Mouse (Mus musculus) limb, embryonic 14.5 days (tissue): ENCODE data around the gene Gucy2f. TPM values are rescaled to one million over a fixed set of nuclear protein-coding genes. Genes with fewer than 3 reads are reported as not detected.
"Not testable (repeated sequence)": the region's sequence is repeated elsewhere in the genome, so short reads cannot be mapped to it uniquely, and the experiment has no call there.

ENCODE experiments used
- ATAC-seq: fragments of 200-750 bp; cut with Nextera tagmentation; 2 replicates; pipeline ENCODE4 v1.8.0; 2017; ENCODE audit warnings: low read depth, moderate number of reproducible peaks, moderate TSS enrichment; ENCODE audit not compliant: low FRiP score
- DNase-seq: peaks from one replicate; pipeline ENCODE4 v3.0.0-alpha.2; 2015; ENCODE audit warnings: low spot score
- H3K27ac ChIP-seq: fragments of 300-500 bp; sonication (generic); replicated peaks from 2 replicates; pipeline ENCODE4 v1.5.1; 2014; ENCODE audit warnings: low read depth, mild to moderate bottlenecking, low read length, moderate library complexity, mixed read lengths
- H3K27me3 ChIP-seq: fragments of 300-500 bp; sonication (generic); 2 replicates; pipeline ENCODE4 v1.6.1; 2014; ENCODE audit warnings: low read length, mixed read lengths; ENCODE audit not compliant: control insufficient read depth, insufficient read depth
- H3K36me3 ChIP-seq: fragments of 300-500 bp; sonication (generic); 2 replicates; pipeline ENCODE4 v1.6.1; 2014; ENCODE audit warnings: mild to moderate bottlenecking, low read length, moderate library complexity, mixed read lengths; ENCODE audit not compliant: control insufficient read depth, insufficient read depth
- H3K4me1 ChIP-seq: fragments of 300-500 bp; sonication (generic); 2 replicates; pipeline ENCODE4 v1.6.1; 2014; ENCODE audit warnings: antibody characterized with exemption, low read length, mixed read lengths; ENCODE audit not compliant: control insufficient read depth, insufficient read depth
- H3K4me2 ChIP-seq: fragments of 300-500 bp; sonication (generic); replicated peaks from 2 replicates; pipeline ENCODE4 v1.6.1; 2014; ENCODE audit warnings: low read depth, mild to moderate bottlenecking, low read length, moderate library complexity; ENCODE audit not compliant: severe bottlenecking
- H3K4me3 ChIP-seq: fragments of 300-500 bp; sonication (generic); replicated peaks from 2 replicates; pipeline ENCODE4 v1.5.1; 2014; ENCODE audit warnings: low read length
- H3K9ac ChIP-seq: fragments of 300-500 bp; sonication (generic); 2 replicates; pipeline ENCODE4 v1.6.1; 2014; ENCODE audit warnings: mild to moderate bottlenecking, low read depth, low read length, moderate library complexity; ENCODE audit not compliant: severe bottlenecking
- H3K9me3 ChIP-seq: fragments of 300-500 bp; sonication (generic); 2 replicates; pipeline ENCODE4 v1.6.1; 2016; ENCODE audit warnings: low read length; ENCODE audit not compliant: control insufficient read depth
- POLR2A ChIP-seq: fragments of 200-500 bp; IDR thresholded peaks from 2 replicates; pipeline ENCODE4 v1.8.0; 2012; ENCODE audit warnings: inconsistent platforms, mild to moderate bottlenecking, moderate library complexity, borderline replicate concordance; ENCODE audit not compliant: insufficient read depth, insufficient read length; ENCODE audit errors: extremely low read depth
- WGBS: fragments of 180-500 bp; shearing (Covaris S2); extraction: QIAGEN DNeasy Blood & Tissue Kit; methylation state at CpG from one replicate; pipeline ENCODE4 v1.1.7; 2014; 5-methylcytosine and 5-hydroxymethylcytosine counted together
- polyA plus RNA-seq, 2 experiments: library from polyadenylated mRNA; depleted of rRNA in 1 of 2; stranded (reverse) in 1 of 2; unstranded in 1 of 2; fragments of >200 nt; fragmentation: Nextera tagmentation in 1 of 2; extraction: Ambion mirVana in 1 of 2; gene quantifications; 2 replicates each; pipeline versions ENCODE4 v1.2.1 to v1.2.3; 2012 to 2014

Gucy2f gene
- polyA plus RNA-seq (2012; rRNA removed) (0.01 and 0.03 TPM in 2 replicates), polyA plus RNA-seq (2014; fragmentation: Nextera tagmentation; extraction: Ambion mirVana) (not detected in 2 replicates)

DNA sequence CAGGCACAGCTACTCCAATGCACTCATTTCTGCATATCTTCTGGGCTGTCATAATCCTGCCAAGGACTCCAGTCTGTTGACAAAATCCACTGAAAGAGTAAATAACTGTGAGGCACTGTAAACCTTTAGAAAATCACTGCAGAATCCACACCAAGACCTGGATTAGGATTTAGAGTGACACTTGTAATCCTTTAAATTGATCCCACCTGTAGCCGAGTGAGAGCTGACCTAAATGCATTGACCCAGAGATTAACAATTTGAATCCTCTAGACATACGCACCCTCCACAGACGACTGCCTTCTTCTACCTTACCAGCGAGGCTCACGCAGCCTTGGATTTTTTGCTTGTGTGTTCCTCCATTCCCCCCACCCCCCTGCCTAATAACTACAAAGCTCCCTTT lies at the start of gene Gucy2f:
Gucy2f (minus strand) TSS at position 101 of the 400 bp plus-strand sequence.
- Histone ChIP-seq H3K27me3 (no peaks in the 10 kb centered on the region), H3K4me2 (no peak within 1 kb of the TSS), H3K4me3 (no peak within 1 kb of the TSS), H3K4me1 (no peaks in the 10 kb centered on the region), H3K9ac (no peak within 1 kb of the TSS), H3K27ac (no peak within 1 kb of the TSS), H3K36me3 (no peaks in the 10 kb centered on the region), H3K9me3 (no peaks in the 10 kb centered on the region)
- TF ChIP-seq POLR2A: no peak
- ATAC-seq (no peak), DNase-seq (no peak)
- 22% methylated on average over 5 of the region's 5 CpGs for WGBS

DNA sequence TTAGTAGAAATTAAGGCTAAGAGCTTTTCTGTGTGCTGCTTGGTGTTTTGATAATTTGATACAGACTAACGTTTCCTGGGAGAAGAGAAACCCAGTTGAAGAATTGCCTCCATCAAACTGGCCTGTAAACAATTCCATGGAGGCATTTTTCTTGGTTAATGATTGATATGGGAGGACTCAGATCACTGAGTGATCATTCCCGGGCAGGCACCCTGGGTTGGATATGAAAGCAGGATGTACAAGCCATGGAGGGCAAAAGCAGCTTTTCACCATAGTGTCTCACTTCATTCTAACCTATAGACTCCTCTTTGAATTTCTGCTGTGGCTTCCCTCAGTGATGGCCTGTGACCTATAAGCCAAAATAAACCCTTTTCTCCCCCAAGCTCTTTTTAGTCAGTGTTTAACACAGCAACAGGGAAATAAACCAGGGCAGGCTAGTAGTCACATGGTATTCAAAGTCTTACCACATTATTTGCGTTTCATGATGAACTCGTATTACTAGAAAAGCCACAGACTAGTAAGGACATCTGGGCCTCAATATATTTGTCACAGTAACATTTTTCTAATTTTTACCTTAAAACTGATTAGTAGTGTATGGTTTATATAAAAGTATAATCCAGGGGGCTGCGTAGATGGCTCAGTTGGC lies 49.1 kb upstream of the Gucy2f start:
- Histone ChIP-seq H3K36me3 (no peaks in the 10 kb centered on the region), H3K9ac (no peak overlapping the region), H3K4me1 (no peaks in the 10 kb centered on the region), H3K27me3 (no peaks in the 10 kb centered on the region), H3K27ac (no peak overlapping the region), H3K9me3 (no peaks in the 10 kb centered on the region), H3K4me3 (no peak overlapping the region), H3K4me2 (no peak overlapping the region)
- ATAC-seq: no peak
- DNase-seq: no peak
- no peak for TF ChIP-seq POLR2A
- 75% methylated on average over 5 of the region's 5 CpGs for WGBS

DNA sequence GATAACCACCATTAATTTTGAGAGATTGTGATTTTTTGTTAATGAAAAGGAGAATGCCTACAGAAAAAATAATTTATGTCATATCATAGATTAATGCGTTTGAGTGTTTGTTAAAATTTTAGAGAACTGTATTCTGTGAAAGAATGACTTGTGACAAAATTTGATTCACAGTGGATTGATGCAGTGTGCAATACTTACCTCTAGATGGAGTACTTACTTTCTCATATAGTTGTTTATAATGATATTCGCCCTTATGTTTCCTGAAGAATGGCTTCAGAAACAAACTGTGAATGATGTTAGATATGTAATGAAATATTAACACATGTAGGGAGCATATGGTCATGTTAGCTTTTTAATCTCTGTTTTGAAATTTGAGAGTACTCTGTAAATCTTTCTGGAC lies 40.4 kb upstream of the Gucy2f start:
- H3K36me3 ChIP-seq: no peaks in the 10 kb centered on the region
- H3K4me1 ChIP-seq: no peaks in the 10 kb centered on the region
- no peaks in the 10 kb centered on the region for H3K27me3 ChIP-seq
- H3K4me3 ChIP-seq: no peak overlapping the region
- no peaks in the 10 kb centered on the region for H3K9me3 ChIP-seq
- H3K27ac ChIP-seq: no peak overlapping the region
- no peak for ATAC-seq
- TF ChIP-seq POLR2A: no peak
- peak; percentile 22 for DNase-seq
- 58% methylated on average over 2 of the region's 2 CpGs for WGBS
- H3K9ac ChIP-seq: no peak overlapping the region
- no peak overlapping the region for H3K4me2 ChIP-seq

DNA sequence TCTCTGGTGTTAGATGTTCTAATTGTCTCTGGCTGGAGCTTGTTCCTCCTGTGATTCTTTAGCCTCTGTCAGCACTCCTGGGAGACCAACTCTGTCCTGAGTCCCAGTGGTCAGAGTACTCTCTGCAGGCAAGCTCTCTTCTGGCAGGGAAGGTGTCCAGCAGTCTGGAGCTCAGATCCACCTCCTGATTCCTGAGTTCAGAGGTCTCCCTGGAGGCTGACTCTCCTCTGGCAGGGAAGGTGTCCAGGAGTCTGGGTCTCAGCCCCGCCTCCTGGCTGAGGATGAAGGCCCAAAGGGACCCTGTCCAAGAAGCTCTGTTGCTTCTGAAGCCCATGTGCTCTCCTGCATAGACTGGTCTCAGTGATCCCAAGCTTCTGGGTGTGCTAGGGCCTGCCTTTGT lies 39.4 kb upstream of the Gucy2f start:
- not testable (repeated sequence) for H3K4me1 ChIP-seq, H3K9ac ChIP-seq, H3K4me2 ChIP-seq, DNase-seq, H3K36me3 ChIP-seq, ATAC-seq, H3K27ac ChIP-seq, H3K27me3 ChIP-seq, H3K9me3 ChIP-seq, H3K4me3 ChIP-seq
- WGBS: 78% methylated on average over 1 of the region's 1 CpGs

DNA sequence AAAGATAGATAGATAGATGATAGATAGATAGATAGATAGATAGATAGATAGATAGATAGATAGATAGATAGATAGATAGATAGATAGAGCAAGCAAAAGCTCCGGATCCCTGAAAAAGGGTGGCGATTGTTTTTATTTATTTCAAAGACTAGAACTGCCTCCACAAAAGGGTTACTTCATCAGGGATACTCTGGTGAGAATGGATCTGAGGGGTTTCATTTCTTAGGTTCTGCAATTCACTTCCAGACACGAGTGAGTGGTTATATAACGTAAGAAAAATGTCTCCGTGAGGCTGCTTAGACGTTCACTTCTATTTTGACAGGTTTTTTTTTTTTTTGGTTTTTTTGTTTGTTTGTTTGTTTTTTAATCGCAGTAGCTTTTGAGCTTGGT lies 32.0 kb upstream of the Gucy2f start:
- Histone ChIP-seq H3K27me3 (no peaks in the 10 kb centered on the region), H3K4me1 (no peaks in the 10 kb centered on the region), H3K36me3 (no peaks in the 10 kb centered on the region), H3K9ac (no peak overlapping the region), H3K27ac (no peak overlapping the region), H3K4me2 (peak overlapping the region; percentile 41), H3K9me3 (no peaks in the 10 kb centered on the region), H3K4me3 (peak overlapping the region; percentile 49)
- DNase-seq (no peak), ATAC-seq (no peak)
- TF ChIP-seq POLR2A: no peak
- WGBS: 44% methylated on average over 7 of the region's 7 CpGs
